Mouse (Mus musculus) retina, postnatal 1 day (tissue): ENCODE data around the gene Prpf8.

ENCODE experiments used
- DNase-seq: peaks from one replicate; pipeline ENCODE4 v3.0.0-alpha.2; 2012

Gene Prpf8

GRCm38 (mm10) chr11:75509741-75510626 is 23.4 kb downstream of the Prpf8 start, which contains the start of gene Rilp:
Rilp (plus strand) TSS chr11:75510094.
- DNase-seq = no peak

GRCm38 (mm10) chr11:75510627-75510993 is 24.0 kb downstream of the Prpf8 start:
- peak; percentile 93 for DNase-seq

- no peak for DNase-seq
Observed at GRCm38 (mm10) chr11:75511213-75511612, 24.6 kb downstream of the Prpf8 start.

- DNase-seq = no peak
Observed at GRCm38 (mm10) chr11:75512301-75513018, 25.8 kb downstream of the Prpf8 start.

GRCm38 (mm10) chr11:75513336-75513735 is 26.7 kb downstream of the Prpf8 start, which contains the start of gene Scarf1:
Scarf1 (plus strand) TSS chr11:75513540.
- DNase-seq = no peak

- no peak for DNase-seq
Observed at GRCm38 (mm10) chr11:75515186-75515585, 28.6 kb downstream of the Prpf8 start.

GRCm38 (mm10) chr11:75519834-75520633 is 33.4 kb downstream of the Prpf8 start:
- DNase-seq = peak; percentile 54

- DNase-seq = no peak
Observed at GRCm38 (mm10) chr11:75521609-75522008, 35.0 kb downstream of the Prpf8 start.

- no peak for DNase-seq
Observed at GRCm38 (mm10) chr11:75522793-75523192, 36.2 kb downstream of the Prpf8 start.

- DNase-seq = no peak
Observed at GRCm38 (mm10) chr11:75525531-75526125, 39.0 kb downstream of the Prpf8 start.

GRCm38 (mm10) chr11:75526943-75527342 is 40.3 kb downstream of the Prpf8 start:
- no peak for DNase-seq

GRCm38 (mm10) chr11:75529771-75530170 is 43.2 kb downstream of the Prpf8 start:
- no peak for DNase-seq

GRCm38 (mm10) chr11:75530325-75530724 is 43.7 kb downstream of the Prpf8 start:
- peak; percentile 89 for DNase-seq

- DNase-seq = no peak
Observed at GRCm38 (mm10) chr11:75530845-75531373, 44.3 kb downstream of the Prpf8 start.

GRCm38 (mm10) chr11:75531469-75532242 is 45.0 kb downstream of the Prpf8 start, which contains the start of gene Slc43a2:
Slc43a2 (plus strand) TSS chr11:75531694.
- DNase-seq = peak; percentile 98

GRCm38 (mm10) chr11:75532340-75533277 is 46.0 kb downstream of the Prpf8 start:
- no peak for DNase-seq

GRCm38 (mm10) chr11:75533314-75534015 is 46.8 kb downstream of the Prpf8 start:
- no peak for DNase-seq

GRCm38 (mm10) chr11:75534286-75535033 is 47.8 kb downstream of the Prpf8 start:
- no peak for DNase-seq
